Mouse (Mus musculus) brain, adult 10 weeks (tissue): ENCODE results near the gene Gm21118. TPM values are rescaled to one million over a fixed set of nuclear protein-coding genes. Genes with fewer than 3 reads are reported as not detected.

Source experiments
- polyA plus RNA-seq: library from polyadenylated mRNA; stranded (reverse); fragments of 350-450 nt; fragmentation: Illumina TruSeq; extraction: RNeasy Lipid Tissue Mini Kit (QIAGEN cat#74804); gene quantifications from one replicate; pipeline ENCODE4 v1.2.3, GENCODE M21; 2015; ENCODE audit warnings: low read depth, low replicate concordance

Gene Gm21118
- polyA plus RNA-seq = not detected

DNA sequence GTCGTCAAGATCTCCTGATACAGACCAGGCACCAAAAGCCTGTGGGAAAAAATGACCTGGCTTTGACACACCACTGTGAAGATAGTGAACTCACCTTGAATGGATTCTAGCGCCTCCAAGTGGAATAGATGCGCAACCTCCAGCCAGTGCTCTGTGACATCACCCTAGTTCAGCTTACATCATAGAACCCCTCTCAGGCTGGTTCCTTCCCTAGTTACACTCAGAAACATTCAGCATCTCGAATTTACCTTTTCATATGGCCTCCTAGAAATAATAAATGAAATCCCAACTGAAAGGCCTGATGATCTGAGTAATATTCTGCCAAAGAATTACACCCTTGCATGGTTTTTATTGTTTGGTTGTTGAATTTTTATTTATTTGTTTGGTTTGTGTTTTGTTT lies at the start of gene Gm21118:
Gm21118 (minus strand) TSS at position 101 of the 400 bp plus-strand sequence.

DNA sequence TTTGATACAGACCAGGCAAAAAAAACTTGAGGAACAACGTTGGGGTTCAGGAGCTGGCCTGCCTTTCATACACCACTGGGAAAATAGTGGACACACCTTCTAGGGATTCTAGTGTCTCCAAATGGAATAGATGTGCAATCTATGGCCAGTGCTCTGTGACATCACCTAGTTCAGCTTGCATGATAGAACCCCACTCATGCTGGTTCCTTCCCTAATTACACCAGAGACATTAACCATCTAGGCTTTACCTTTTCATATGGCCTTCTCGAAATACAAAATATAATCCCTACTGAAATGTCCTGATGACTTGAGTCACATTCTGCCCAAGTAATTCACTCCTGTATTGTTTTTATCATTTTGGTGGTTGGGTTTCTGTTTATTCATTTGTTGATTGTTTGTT lies 29.7 kb upstream of the Gm21118 start, which contains the start of the genes Gm29423 and Gm29644:
Gm29423 (minus strand) TSS at position 101 of the 400 bp plus-strand sequence.
Gm29644 (minus strand) TSS at position 157 of the 400 bp plus-strand sequence.

Other genes with a start within 250 kb of the Gm21118 start
- not detected for gene Gm29423, start 29.6 kb upstream of the Gm21118 start, polyA plus RNA-seq
- gene Gm29644, start 29.7 kb upstream of the Gm21118 start, polyA plus RNA-seq = not detected
- not detected for gene Gm20888, start 168.2 kb upstream of the Gm21118 start, polyA plus RNA-seq